21 mouse cellular contexts compared by ENCODE assay signal in genomic region chr17:84128262-84128661, GRCm38 (mm10). TPM values are rescaled to one million over a fixed set of nuclear protein-coding genes. Genes with fewer than 3 reads are reported as not detected.
DNase-seq lines count a peak whose midpoint lies in the region; ATAC-seq and TF ChIP-seq lines count a peak whose summit lies in the region.
"Had no signal": no experiment of that assay in that cellular context is flagged by ENCODE, and none has a peak within 500 bp of the region (broad histone marks: within the 10 kb centered on the region; RNA-seq: fewer than 3 reads in every experiment).

No protein-coding gene starts in this region.

- no peak overlapping the region for H3K4me2 ChIP-seq in midbrain, embryonic 11.5 days
- H3K4me2 ChIP-seq: embryonic facial prominence, embryonic 12.5 days; forebrain, embryonic 15.5 days; heart, embryonic 13.5 days; midbrain, embryonic 13.5 days had no signal

- peak overlapping the region; percentile 49; the same call in 1 of the 2 replicates for H3K27ac ChIP-seq in thymus, adult 2 months (ENCODE audit: control insufficient read depth, insufficient read depth, low read length)
- peak overlapping the region; percentile 43 for H3K27ac ChIP-seq in MEL (ENCODE audit: control insufficient read depth, low read depth, low read length)
- H3K27ac ChIP-seq in midbrain, embryonic 11.5 days (ENCODE audit: low read depth, low read length), result no peak overlapping the region
- H3K27ac ChIP-seq: embryonic facial prominence, embryonic 12.5 days; forebrain, embryonic 15.5 days; heart, embryonic 13.5 days; hindbrain, postnatal 0 days; layer of hippocampus, adult 2 months; midbrain, embryonic 13.5 days had no signal

- H3K4me3 ChIP-seq in thymus, adult 2 months (ENCODE audit: control insufficient read depth, insufficient read depth, low read length), result no peak overlapping the region
- H3K4me3 ChIP-seq in MEL (ENCODE audit: control insufficient read depth in 1 of 2, insufficient read depth in 1 of 2, low read depth in 2 of 2, low read length in 2 of 2), result no peak overlapping the region
- no peak overlapping the region for H3K4me3 ChIP-seq in midbrain, embryonic 11.5 days (ENCODE audit: low read depth, low read length)
- H3K4me3 ChIP-seq: embryonic facial prominence, embryonic 12.5 days; forebrain, embryonic 15.5 days; heart, embryonic 13.5 days; layer of hippocampus, adult 2 months; midbrain, embryonic 13.5 days; myocyte had no signal

- no peak for ATAC-seq in midbrain, embryonic 11.5 days (ENCODE audit: low FRiP score)
- ATAC-seq: forebrain, embryonic 15.5 days; hindbrain, postnatal 0 days; midbrain, embryonic 13.5 days had no signal

- TF ChIP-seq EP300 in MEL (IDR thresholded peaks at IDR 0.05; ENCODE audit: low read depth in 1 of 2, low read length in 2 of 2), result no peak

- no peak for DNase-seq in thymus, adult 2 months
- no peak for DNase-seq in thymus, postnatal 14 days
- DNase-seq in MEL (ENCODE audit: low read depth, low spot score), result no peak
- DNase-seq in induced T-regulatory cell, adult 2 months (ENCODE audit: low read depth), result peak; percentile 38
- peak; percentile 68 for DNase-seq in naive thymus-derived CD4-positive, alpha-beta T cell, adult 2 months (ENCODE audit: low read depth)
- DNase-seq in layer of hippocampus, adult 9-10 months (ENCODE audit: low spot score), result no peak
- DNase-seq in urinary bladder, postnatal 36 days (ENCODE audit: low spot score in 2 of 2), result no peak
- no peak for DNase-seq in midbrain, embryonic 11.5 days (ENCODE audit: low spot score, missing footprints)
- DNase-seq: cerebellum, adult 11-12 months; cerebellum, postnatal 36 days; lung, adult 2 months; lung, postnatal 36 days; retina, postnatal 1 day; thymus, postnatal 36 days had no signal

- no peaks in the 10 kb centered on the region for H3K36me3 ChIP-seq in thymus, adult 2 months (ENCODE audit: control insufficient read depth, insufficient read depth, low read length)
- no peaks in the 10 kb centered on the region for H3K36me3 ChIP-seq in MEL (ENCODE audit: control insufficient read depth in 1 of 2, insufficient read depth in 2 of 2, low read length in 2 of 2)
- H3K36me3 ChIP-seq in midbrain, embryonic 11.5 days (ENCODE audit: control insufficient read depth, insufficient read depth, low read length), result no peaks in the 10 kb centered on the region
- H3K36me3 ChIP-seq: embryonic facial prominence, embryonic 12.5 days; forebrain, embryonic 15.5 days; heart, embryonic 13.5 days; midbrain, embryonic 13.5 days had no signal

- no peaks in the 10 kb centered on the region for H3K9me3 ChIP-seq in MEL (replicated peaks; ENCODE audit: insufficient read depth, low read length)
- no peaks in the 10 kb centered on the region for H3K9me3 ChIP-seq in midbrain, embryonic 11.5 days (ENCODE audit: control insufficient read depth, low read length)
- H3K9me3 ChIP-seq: embryonic facial prominence, embryonic 12.5 days; forebrain, embryonic 15.5 days; heart, embryonic 13.5 days; midbrain, embryonic 13.5 days had no signal

- no peak for TF ChIP-seq RAD21 in MEL (IDR thresholded peaks at IDR 0.05; ENCODE audit: low read depth, low read length)

- no peak for TF ChIP-seq CTCF in thymus, adult 2 months (IDR thresholded peaks at IDR 0.05; ENCODE audit: borderline replicate concordance, control insufficient read depth, extremely low read depth, insufficient read depth, low read length, poor library complexity)
- TF ChIP-seq CTCF in MEL (IDR thresholded peaks at IDR 0.05 in 2 of 3, conservative IDR thresholded peaks at IDR 0.05 in 1 of 3; ENCODE audit: control insufficient read depth in 1 of 3, insufficient read depth in 1 of 3, low read depth in 2 of 3, low read length in 3 of 3, poor library complexity in 1 of 3, severe bottlenecking in 1 of 3), result no peak

- peaks cover 47% of the 10 kb centered on the region for H3K4me1 ChIP-seq in thymus, adult 2 months (replicated peaks; ENCODE audit: control insufficient read depth, insufficient read depth, low read length)
- H3K4me1 ChIP-seq in MEL (ENCODE audit: control insufficient read depth in 1 of 2, insufficient read depth in 2 of 2, low read length in 2 of 2), result peaks cover 0 to 6% of the 10 kb centered on the region in 2 experiments; a peak in 2 of 4 replicates
- no peaks in the 10 kb centered on the region for H3K4me1 ChIP-seq in midbrain, embryonic 11.5 days (ENCODE audit: control insufficient read depth, insufficient read depth, low read length)
- H3K4me1 ChIP-seq: embryonic facial prominence, embryonic 12.5 days; forebrain, embryonic 15.5 days; midbrain, embryonic 13.5 days had no signal

- no peak overlapping the region for H3K9ac ChIP-seq in MEL (ENCODE audit: control insufficient read depth, low read depth, low read length, poor library complexity, severe bottlenecking)
- no peak overlapping the region for H3K9ac ChIP-seq in midbrain, embryonic 11.5 days (ENCODE audit: low read length)
- H3K9ac ChIP-seq: embryonic facial prominence, embryonic 12.5 days; forebrain, embryonic 15.5 days; heart, embryonic 13.5 days; midbrain, embryonic 13.5 days had no signal

- no peak for TF ChIP-seq POLR2A in thymus, adult 2 months (IDR thresholded peaks at IDR 0.05; ENCODE audit: control insufficient read depth, extremely low read depth, insufficient read depth, low read length, poor library complexity)
- no peak for TF ChIP-seq POLR2A in MEL (IDR thresholded peaks at IDR 0.05; ENCODE audit: control insufficient read depth in 1 of 2, insufficient read depth in 1 of 2, low read depth in 1 of 2, low read length in 2 of 2, poor library complexity in 1 of 2)

- WGBS in thymus, adult 2 months, result 23% methylated on average over 5 of the region's 5 CpGs
- 84% methylated on average over 5 of the region's 5 CpGs for WGBS in midbrain, embryonic 11.5 days

- no peaks in the 10 kb centered on the region for H3K27me3 ChIP-seq in thymus, adult 2 months (ENCODE audit: control insufficient read depth, insufficient read depth, low read length)
- no peaks in the 10 kb centered on the region for H3K27me3 ChIP-seq in MEL (ENCODE audit: control insufficient read depth in 1 of 2, insufficient read depth in 2 of 2, low read length in 2 of 2)
- H3K27me3 ChIP-seq in midbrain, embryonic 11.5 days (ENCODE audit: control insufficient read depth, insufficient read depth, low read length), result no peaks in the 10 kb centered on the region
- H3K27me3 ChIP-seq: embryonic facial prominence, embryonic 12.5 days; forebrain, embryonic 15.5 days; heart, embryonic 13.5 days; midbrain, embryonic 13.5 days had no signal

- no peaks in the 10 kb centered on the region for H3K79me2 ChIP-seq in MEL (ENCODE audit: control insufficient read depth, insufficient read depth, low read length, poor library complexity)

TF ChIP-seq in MEL, 35 proteins besides CTCF, POLR2A, EP300 and RAD21:
- no peak for TF ChIP-seq POLR2AphosphoS2 (IDR thresholded peaks at IDR 0.05; ENCODE audit: low read length)
- no peak for TF ChIP-seq MXI1 (IDR thresholded peaks at IDR 0.05; ENCODE audit: low read depth, low read length)
- no peak for TF ChIP-seq GABPA (IDR thresholded peaks at IDR 0.05; ENCODE audit: low read depth, low read length)
- no peak for TF ChIP-seq ZKSCAN1 (IDR thresholded peaks at IDR 0.05; ENCODE audit: low read depth, low read length)
- no peak for TF ChIP-seq ELF1 (IDR thresholded peaks at IDR 0.05; ENCODE audit: low read depth, low read length)
- no peak for TF ChIP-seq E2F4 (IDR thresholded peaks at IDR 0.05; ENCODE audit: borderline replicate concordance, low read depth, low read length)
- no peak for TF ChIP-seq MAX (IDR thresholded peaks at IDR 0.05; ENCODE audit: low read length)
- TF ChIP-seq SMC3 (IDR thresholded peaks at IDR 0.05; ENCODE audit: low read depth, low read length), result no peak
- TF ChIP-seq ZC3H11A (IDR thresholded peaks at IDR 0.05; ENCODE audit: low read depth, low read length), result no peak
- TF ChIP-seq ETS1 (IDR thresholded peaks at IDR 0.05; ENCODE audit: low read depth, low read length), result no peak

RNA-seq across cellular contexts. Expression of gene Zfp36l2, which starts 59.5 kb away (rescaled TPM):
- polyA plus RNA-seq in thymus, adult 2 months (2012; rRNA removed), result 182 and 287 TPM in 2 replicates
- 93.6 and 98.4 TPM in 2 replicates for total RNA-seq in MEL (2012; rRNA removed)
- polyA plus RNA-seq in MEL (2012; ENCODE audit: insufficient read depth in 1 of 2, insufficient read length in 2 of 2, low read depth in 1 of 2, low replicate concordance in 2 of 2, missing spikeins in 1 of 2), result 100 to 1,000 TPM in 1 of 2 experiments, 10 to 100 TPM in 1; 68.5 to 174 TPM
- polyA plus RNA-seq in midbrain, embryonic 11.5 days (2014; fragmentation: Nextera tagmentation; extraction: Ambion mirVana), result 14.4 and 14.6 TPM in 2 replicates

Comparison
In these comparisons a context has a peak if more than half of its experiments do, and no peak if none do; other contexts are left out.
1. DNase-seq: peak in induced T-regulatory cell, adult 2 months (single experiment) and naive thymus-derived CD4-positive, alpha-beta T cell, adult 2 months (single experiment); none in thymus, adult 2 months (single experiment), thymus, postnatal 14 days (single experiment), MEL (single experiment), layer of hippocampus, adult 9-10 months (single experiment), urinary bladder, postnatal 36 days (0 of 2) and midbrain, embryonic 11.5 days (single experiment).